Mouse (Mus musculus) spleen, adult 18-20 months (tissue): ENCODE results near the gene Ugt2b35.
"Not testable (repeated sequence)": the region's sequence is repeated elsewhere in the genome, so short reads cannot be mapped to it uniquely, and the experiment has no call there.

Experiments used
- DNase-seq, 2 experiments: peaks; one replicate each; pipeline ENCODE4 v3.0.0; 2022; ENCODE audit warnings: mixed read lengths in 2 of 2

The Ugt2b35 gene

DNA sequence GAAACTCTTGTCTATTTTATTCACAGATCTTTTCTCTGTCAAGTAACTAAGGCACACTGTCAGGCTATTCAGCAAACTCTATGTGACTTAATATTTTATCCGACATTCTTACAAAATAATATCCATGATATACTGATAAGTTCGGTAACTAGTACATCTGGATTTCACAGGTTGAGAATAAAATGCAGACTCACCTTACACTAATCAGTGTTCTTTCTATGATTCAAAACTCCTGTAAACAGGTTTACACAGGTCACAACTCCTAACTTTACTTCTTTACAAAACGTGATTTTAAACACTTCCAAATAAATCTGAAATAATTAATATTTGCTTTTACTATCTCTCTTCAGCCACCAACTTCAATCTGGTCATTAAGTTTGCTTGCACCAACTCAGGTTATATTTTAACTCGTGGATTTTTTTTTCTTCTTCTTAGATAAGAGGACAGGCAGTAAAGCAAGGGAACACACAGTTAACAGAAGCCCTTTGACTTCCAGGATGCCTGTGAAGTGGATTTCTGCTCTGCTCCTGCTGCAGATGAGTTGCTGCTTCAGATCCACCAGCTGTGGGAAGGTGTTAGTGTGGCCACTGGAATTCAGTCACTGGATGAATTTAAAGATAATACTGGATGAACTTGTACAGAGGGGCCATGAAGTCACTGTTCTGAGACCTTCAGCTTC, at the start of gene Ugt2b35:
TSS of gene Ugt2b35 (plus strand) at position 466 of the 679 bp plus-strand sequence.
- no peak for DNase-seq

DNA sequence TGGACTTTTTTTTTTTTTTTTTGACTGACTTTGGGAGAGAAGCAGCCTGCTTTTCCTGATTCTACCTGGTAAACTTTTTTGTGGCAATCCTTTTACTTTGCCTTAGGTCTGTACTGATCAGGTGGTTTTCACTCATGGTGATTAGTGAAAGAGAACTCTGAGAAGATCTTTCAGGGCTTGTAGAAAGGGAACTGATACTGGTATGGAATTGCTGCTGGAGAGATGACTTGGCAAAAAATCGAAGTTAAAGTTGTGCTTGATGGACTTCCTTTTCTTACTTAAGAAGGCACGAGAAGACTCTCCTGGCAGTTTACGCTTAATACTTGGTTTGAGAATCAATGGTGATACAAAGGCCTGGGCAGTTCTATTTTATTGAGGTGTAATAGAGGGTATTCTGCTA, 40.2 kb upstream of the Ugt2b35 start:
- no peak for DNase-seq

DNA sequence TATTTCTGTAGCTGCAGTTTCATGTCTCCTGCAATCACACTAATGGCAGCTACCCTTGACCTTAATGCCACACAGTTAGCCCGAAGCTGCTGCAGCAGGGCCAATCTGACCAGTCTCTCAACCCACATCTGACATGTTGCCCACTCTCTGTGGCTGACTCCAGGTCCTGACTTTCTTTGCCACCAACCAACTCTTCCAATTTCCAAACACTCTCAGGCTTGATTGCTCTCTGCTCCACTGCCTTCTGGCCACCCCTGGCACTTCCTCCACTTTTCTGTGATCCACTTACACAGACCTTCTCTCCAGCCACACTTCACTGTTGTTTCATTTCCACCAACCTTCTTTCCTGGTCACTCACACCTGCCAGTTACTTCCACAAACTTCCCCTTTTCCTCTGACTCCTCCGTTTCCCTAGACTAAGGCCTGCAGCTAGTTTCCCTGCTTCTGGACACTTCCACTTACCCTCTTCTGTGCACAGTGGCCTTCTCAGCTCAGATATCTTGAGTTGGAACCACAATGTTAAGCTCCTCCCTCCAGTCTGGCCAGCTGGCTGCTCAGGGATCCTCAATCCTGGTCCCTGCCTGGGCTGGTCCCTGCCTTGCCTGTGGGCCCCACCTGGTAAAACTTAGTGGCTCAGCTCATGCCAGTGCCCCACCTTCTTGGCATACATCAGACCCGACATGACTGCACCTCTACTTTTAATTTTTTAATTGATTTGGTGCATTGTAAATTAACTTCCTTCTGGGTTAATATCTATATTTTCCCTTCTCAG, 38.9 kb upstream of the Ugt2b35 start:
- no peak for DNase-seq

GRCm38 (mm10) chr5:86962849-86963248, 37.8 kb upstream of the Ugt2b35 start:
- DNase-seq = not testable (repeated sequence)

DNA sequence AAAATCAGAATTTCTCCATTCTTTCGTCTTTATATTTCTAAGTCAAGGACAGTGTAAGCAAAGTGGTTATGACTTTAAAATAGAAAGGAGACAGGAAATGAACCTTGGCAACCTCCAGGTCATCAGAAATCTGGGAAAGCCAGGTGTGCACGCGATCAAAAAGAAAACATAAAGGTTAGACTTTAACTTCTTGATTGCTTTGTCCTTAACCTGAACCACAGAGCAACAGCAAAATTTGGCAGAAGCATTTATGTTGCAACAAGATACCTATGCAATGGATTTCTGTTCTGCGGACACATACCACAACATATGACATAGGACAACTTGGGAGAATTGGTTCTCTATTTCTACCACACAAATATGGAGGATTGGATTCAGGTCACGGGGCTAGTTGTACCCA, 33.4 kb upstream of the Ugt2b35 start:
- DNase-seq = not testable (repeated sequence)

DNA sequence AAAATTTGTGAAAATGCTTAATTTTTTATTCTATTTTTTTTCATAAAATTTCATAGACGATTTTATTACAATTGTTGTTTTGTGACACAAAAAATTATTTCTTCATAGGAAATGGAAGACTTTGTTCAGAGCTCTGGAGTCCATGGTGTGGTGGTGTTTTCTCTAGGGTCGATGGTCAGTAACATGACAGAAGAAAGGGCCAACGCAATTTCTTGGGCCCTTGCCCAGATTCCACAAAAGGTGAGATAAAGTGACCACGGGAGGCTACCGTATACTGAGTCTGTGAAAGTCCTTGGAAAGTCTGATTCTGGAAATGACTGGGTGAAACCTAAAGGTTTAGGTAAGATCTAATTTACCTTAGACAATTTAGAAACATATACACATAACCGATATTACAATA, 4.1 kb downstream of the Ugt2b35 start:
- DNase-seq = no peak

GRCm38 (mm10) chr5:87015477-87015876, 14.8 kb downstream of the Ugt2b35 start:
- DNase-seq = no peak

DNA sequence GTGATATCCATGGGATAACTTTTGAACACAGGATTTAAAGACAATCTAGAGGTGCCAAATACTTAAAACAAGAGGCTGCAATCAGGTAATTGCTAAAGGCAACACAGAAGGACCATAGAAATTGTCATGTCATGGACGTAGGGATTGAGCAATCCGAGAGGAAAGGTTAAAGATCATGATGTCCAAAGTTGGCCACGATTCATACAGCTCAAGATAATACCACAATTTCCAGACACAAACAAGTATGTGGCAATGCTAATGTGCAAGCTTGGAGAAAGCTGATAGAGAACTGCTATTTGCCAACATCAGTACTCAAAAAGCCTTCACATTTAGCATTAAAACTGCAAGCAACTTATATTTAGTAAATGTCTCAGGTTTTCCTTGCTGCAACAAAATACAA, 26.7 kb downstream of the Ugt2b35 start:
- no peak for DNase-seq

DNA sequence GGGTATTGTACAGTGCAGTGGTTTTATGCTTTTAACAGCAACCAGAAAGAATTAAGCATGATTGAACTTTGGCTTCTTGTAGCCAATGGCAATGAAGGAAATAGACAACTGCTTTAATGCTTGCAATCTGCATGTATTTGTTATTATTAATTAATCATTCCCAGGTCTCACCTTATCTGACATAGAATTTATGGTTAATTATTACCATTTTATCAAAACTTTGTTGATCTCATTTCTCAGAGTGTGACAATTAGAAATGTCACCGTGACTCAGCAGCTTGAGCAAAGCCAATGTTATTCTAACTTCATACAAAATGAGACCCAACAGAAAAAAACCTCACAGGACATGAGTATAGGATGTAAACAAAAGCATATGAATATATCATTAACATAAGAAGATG, 30.0 kb downstream of the Ugt2b35 start:
- no peak for DNase-seq
